Mouse (Mus musculus): ENCODE measurements around the gene D230025D16Rik. TPM values are rescaled to one million over a fixed set of nuclear protein-coding genes. Genes with fewer than 3 reads are reported as not detected.

The D230025D16Rik gene
- polyA plus RNA-seq, 1 experiment from 2014 or later: 21.8 TPM

- under 1% methylated on average over 58 of the region's 58 CpGs for WGBS
- peak; percentile 78 for ATAC-seq (ENCODE audit: insufficient number of reproducible peaks, insufficient read depth, low FRiP score, low read depth)
- H3K4me1 ChIP-seq (ENCODE audit: control insufficient read depth in 2 of 2, insufficient read depth in 2 of 2, low read length in 2 of 2): peaks cover 9 to 17% of the 10 kb centered on the region in 2 experiments
These were observed 72.7 kb downstream of the D230025D16Rik start, which contains the start of gene E2f4 for GRCm38 (mm10) chr8:105297511-105298192. E2f4 (plus strand) TSS chr8:105297663.

DNA sequence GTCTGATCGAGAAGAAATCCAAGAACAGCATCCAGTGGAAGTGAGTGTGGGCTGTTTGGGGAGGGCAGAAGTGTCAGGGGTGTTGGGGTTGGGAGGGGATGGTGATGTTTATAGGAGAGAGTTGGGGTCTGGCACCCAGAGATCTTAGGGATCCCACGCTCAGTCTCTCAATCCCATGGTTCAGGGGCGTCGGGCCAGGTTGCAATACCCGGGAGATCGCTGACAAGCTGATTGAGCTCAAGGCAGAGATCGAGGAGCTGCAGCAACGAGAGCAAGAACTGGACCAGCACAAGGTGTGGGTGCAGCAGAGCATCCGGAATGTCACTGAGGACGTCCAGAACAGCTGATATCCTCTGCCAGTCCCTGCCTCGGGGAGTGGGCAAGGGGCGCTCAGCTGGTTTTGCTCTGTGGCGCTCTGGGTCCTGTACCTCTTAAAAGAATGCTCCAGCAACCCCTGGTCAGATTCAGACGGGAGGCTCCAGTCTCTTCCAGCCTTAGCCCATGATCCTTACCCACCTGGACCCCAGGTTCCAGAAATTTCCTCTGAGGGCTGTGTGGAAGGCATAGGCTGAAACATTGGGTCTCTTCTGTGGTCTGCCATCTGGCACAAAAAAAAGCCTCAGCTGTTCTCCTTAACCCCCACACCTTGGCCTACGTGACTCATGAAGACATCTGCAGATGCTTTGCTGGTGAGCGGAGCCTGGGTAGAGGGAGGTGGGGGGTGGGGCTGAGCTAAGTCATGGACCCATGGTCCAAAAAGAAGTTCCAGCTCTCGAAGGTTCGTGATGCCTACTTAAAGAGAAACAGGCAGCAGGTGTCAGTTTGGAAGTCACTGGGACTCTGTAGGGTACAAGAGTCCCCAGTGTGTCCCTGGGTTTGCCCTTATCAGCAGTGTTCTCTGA, 73.7 kb downstream of the D230025D16Rik start:
- Histone ChIP-seq H3K36me3 (ENCODE audit: control insufficient read depth, insufficient read depth, low read length) (peaks cover 49% of the 10 kb centered on the region), H3K4me2 (ENCODE audit: low read length) (peak overlapping the region; percentile 77), H3K4me1 (ENCODE audit: control insufficient read depth in 2 of 2, insufficient read depth in 2 of 2, low read length in 2 of 2) (peaks cover 11 to 20% of the 10 kb centered on the region in 2 experiments), H3K27ac (replicated peaks in 1 of 2; ENCODE audit: control insufficient read depth in 1 of 2, insufficient read depth in 1 of 2, low read depth in 2 of 2, low read length in 2 of 2) (no peak overlapping the region), H3K9me3 (ENCODE audit: control insufficient read depth, low read length) (no peaks in the 10 kb centered on the region), H3K9ac (ENCODE audit: low read length) (peak overlapping the region; percentile 95), H3K4me3 (ENCODE audit: control insufficient read depth in 1 of 2, insufficient read depth in 1 of 2, low read depth in 1 of 2, low read length in 2 of 2) (peak overlapping the region; percentile 81 to 98), H3K27me3 (ENCODE audit: control insufficient read depth, insufficient read depth, low read length) (no peaks in the 10 kb centered on the region)
- WGBS: 49% methylated on average over 18 of the region's 18 CpGs
- ATAC-seq (ENCODE audit: insufficient number of reproducible peaks, insufficient read depth, low FRiP score, low read depth): no peak

More at GRCm38 (mm10) chr8:105297511-105298192, 72.7 kb downstream of the D230025D16Rik start, which contains the start of gene E2f4:
- H3K27me3 ChIP-seq (ENCODE audit: control insufficient read depth, insufficient read depth, low read length): no peaks in the 10 kb centered on the region
- H3K4me2 ChIP-seq (ENCODE audit: low read length): peak within 1 kb of the TSS; percentile 77
- peak within 1 kb of the TSS; percentile 95 for H3K9ac ChIP-seq (ENCODE audit: low read length)
- peaks cover 40% of the 10 kb centered on the region for H3K36me3 ChIP-seq (ENCODE audit: control insufficient read depth, insufficient read depth, low read length)
- peak within 1 kb of the TSS; percentile 74 to 82 for H3K27ac ChIP-seq (replicated peaks in 1 of 2; ENCODE audit: control insufficient read depth in 1 of 2, insufficient read depth in 1 of 2, low read depth in 2 of 2, low read length in 2 of 2)
- no peaks in the 10 kb centered on the region for H3K9me3 ChIP-seq (ENCODE audit: control insufficient read depth, low read length)
- peak within 1 kb of the TSS; percentile 81 to 98 for H3K4me3 ChIP-seq (ENCODE audit: control insufficient read depth in 1 of 2, insufficient read depth in 1 of 2, low read depth in 1 of 2, low read length in 2 of 2)

DNA sequence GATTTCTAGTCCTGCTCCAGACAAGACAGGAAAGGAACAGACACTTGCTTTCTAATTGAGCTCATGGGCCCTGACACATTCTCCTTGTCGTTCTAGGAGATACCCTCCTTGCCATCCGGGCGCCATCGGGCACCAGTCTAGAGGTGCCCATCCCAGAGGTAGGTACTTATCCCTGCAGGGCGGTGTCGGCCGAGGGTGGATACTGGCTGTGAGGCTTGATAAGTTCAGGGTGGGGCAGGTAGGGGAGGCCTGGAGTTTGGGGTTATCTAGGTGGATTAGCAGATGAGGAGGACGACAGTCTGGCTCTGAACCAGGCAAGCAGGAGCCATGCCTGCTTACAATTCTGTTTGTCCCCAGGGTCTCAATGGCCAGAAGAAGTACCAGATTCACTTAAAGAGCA, 75.0 kb downstream of the D230025D16Rik start:
- Histone ChIP-seq H3K9ac (ENCODE audit: low read length) (no peak overlapping the region), H3K4me2 (ENCODE audit: low read length) (no peak overlapping the region), H3K4me3 (ENCODE audit: control insufficient read depth in 1 of 2, insufficient read depth in 1 of 2, low read depth in 1 of 2, low read length in 2 of 2) (no peak overlapping the region), H3K27me3 (ENCODE audit: control insufficient read depth, insufficient read depth, low read length) (no peaks in the 10 kb centered on the region), H3K4me1 (ENCODE audit: control insufficient read depth in 2 of 2, insufficient read depth in 2 of 2, low read length in 2 of 2) (peaks cover 21 to 33% of the 10 kb centered on the region in 2 experiments), H3K36me3 (ENCODE audit: control insufficient read depth, insufficient read depth, low read length) (peaks cover 57% of the 10 kb centered on the region), H3K27ac (replicated peaks in 1 of 2; ENCODE audit: control insufficient read depth in 1 of 2, insufficient read depth in 1 of 2, low read depth in 2 of 2, low read length in 2 of 2) (no peak overlapping the region), H3K9me3 (ENCODE audit: control insufficient read depth, low read length) (no peaks in the 10 kb centered on the region)
- 93% methylated on average over 8 of the region's 8 CpGs for WGBS
- no peak for ATAC-seq (ENCODE audit: insufficient number of reproducible peaks, insufficient read depth, low FRiP score, low read depth)

Other genes with a start within 250 kb of the D230025D16Rik start
- not detected in 2 replicates for gene Ces2h, start 224.3 kb upstream of the D230025D16Rik start, polyA plus RNA-seq (2014; fragmentation: Nextera tagmentation; extraction: Ambion mirVana)
- not detected in 2 replicates for gene Ces3a, start 176.5 kb upstream of the D230025D16Rik start, polyA plus RNA-seq (2014; fragmentation: Nextera tagmentation; extraction: Ambion mirVana)
- 0.12 TPM in 2 replicates for gene Ces3b, start 141.4 kb upstream of the D230025D16Rik start, polyA plus RNA-seq (2014; fragmentation: Nextera tagmentation; extraction: Ambion mirVana)
- not detected in 2 replicates for gene Ces4a, start 93.3 kb upstream of the D230025D16Rik start, polyA plus RNA-seq (2014; fragmentation: Nextera tagmentation; extraction: Ambion mirVana)
- 52.3 and 52.9 TPM in 2 replicates for gene Cbfb, start 54.5 kb upstream of the D230025D16Rik start, polyA plus RNA-seq (2014; fragmentation: Nextera tagmentation; extraction: Ambion mirVana)
- 11.5 and 15.0 TPM in 2 replicates for gene B3gnt9, start 30.0 kb downstream of the D230025D16Rik start, polyA plus RNA-seq (2014; fragmentation: Nextera tagmentation; extraction: Ambion mirVana)
- gene Tradd, start 39.5 kb downstream of the D230025D16Rik start, polyA plus RNA-seq (2014; fragmentation: Nextera tagmentation; extraction: Ambion mirVana): 15.2 and 18.0 TPM in 2 replicates
- gene Fbxl8, start 39.5 kb downstream of the D230025D16Rik start, polyA plus RNA-seq (2014; fragmentation: Nextera tagmentation; extraction: Ambion mirVana): 2.9 and 4.0 TPM in 2 replicates
- 0.27 TPM in 1 of 2 replicates, not detected in the other for gene Hsf4, start 44.7 kb downstream of the D230025D16Rik start, polyA plus RNA-seq (2014; fragmentation: Nextera tagmentation; extraction: Ambion mirVana)
- 2.9 and 3.4 TPM in 2 replicates for gene Nol3, start 51.0 kb downstream of the D230025D16Rik start, polyA plus RNA-seq (2014; fragmentation: Nextera tagmentation; extraction: Ambion mirVana)
- 4.0 and 7.2 TPM in 2 replicates for gene 4931428F04Rik, start 64.7 kb downstream of the D230025D16Rik start, polyA plus RNA-seq (2014; fragmentation: Nextera tagmentation; extraction: Ambion mirVana)
- 13.7 and 14.7 TPM in 2 replicates for gene Exoc3l, start 71.0 kb downstream of the D230025D16Rik start, polyA plus RNA-seq (2014; fragmentation: Nextera tagmentation; extraction: Ambion mirVana)
- 50.3 and 51.3 TPM in 2 replicates for gene E2f4, start 72.5 kb downstream of the D230025D16Rik start, polyA plus RNA-seq (2014; fragmentation: Nextera tagmentation; extraction: Ambion mirVana)
- 3.4 TPM in 2 replicates for gene Elmo3, start 80.5 kb downstream of the D230025D16Rik start, polyA plus RNA-seq (2014; fragmentation: Nextera tagmentation; extraction: Ambion mirVana)
- gene Lrrc29, start 101.1 kb downstream of the D230025D16Rik start, polyA plus RNA-seq (2014; fragmentation: Nextera tagmentation; extraction: Ambion mirVana): 1.2 and 1.4 TPM in 2 replicates
- gene Tmem208, start 101.2 kb downstream of the D230025D16Rik start, polyA plus RNA-seq (2014; fragmentation: Nextera tagmentation; extraction: Ambion mirVana): 81.1 and 88.6 TPM in 2 replicates
- 2.2 and 2.3 TPM in 2 replicates for gene Fhod1, start 122.8 kb downstream of the D230025D16Rik start, polyA plus RNA-seq (2014; fragmentation: Nextera tagmentation; extraction: Ambion mirVana)
- 0.90 and 1.3 TPM in 2 replicates for gene Slc9a5, start 123.7 kb downstream of the D230025D16Rik start, polyA plus RNA-seq (2014; fragmentation: Nextera tagmentation; extraction: Ambion mirVana)
- 0.11 and 0.23 TPM in 2 replicates for gene Plekhg4, start 148.1 kb downstream of the D230025D16Rik start, polyA plus RNA-seq (2014; fragmentation: Nextera tagmentation; extraction: Ambion mirVana)
- not detected in 2 replicates for gene Kctd19, start 188.4 kb downstream of the D230025D16Rik start, polyA plus RNA-seq (2014; fragmentation: Nextera tagmentation; extraction: Ambion mirVana)
- gene Lrrc36, start 188.4 kb downstream of the D230025D16Rik start, polyA plus RNA-seq (2014; fragmentation: Nextera tagmentation; extraction: Ambion mirVana): 0.12 and 0.38 TPM in 2 replicates
- 11.6 and 15.3 TPM in 2 replicates for gene Tppp3, start 246.4 kb downstream of the D230025D16Rik start, polyA plus RNA-seq (2014; fragmentation: Nextera tagmentation; extraction: Ambion mirVana)